ENCODE assay signal across 11 mouse cellular contexts in the genomic region with DNA sequence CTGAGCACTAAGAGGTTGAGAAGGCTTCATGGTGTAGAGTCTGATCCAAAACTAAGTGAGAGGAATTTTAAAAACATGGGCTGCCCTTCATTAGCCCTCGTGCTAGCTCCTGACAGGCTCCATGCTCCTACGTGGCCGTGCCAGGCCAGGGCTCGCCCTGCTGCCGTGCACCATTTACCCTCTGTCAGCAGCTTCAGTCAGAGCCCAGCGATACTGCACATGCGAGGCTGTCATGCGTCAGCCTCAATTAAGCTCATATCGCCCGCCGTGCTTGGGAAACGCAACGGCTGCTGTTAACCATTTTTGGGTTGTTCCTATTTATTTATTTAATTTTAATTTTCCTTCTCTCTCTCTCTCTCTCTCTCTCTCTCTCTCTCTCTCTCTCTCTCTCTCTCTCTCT.
DNase-seq lines count a peak whose midpoint lies in the region; ATAC-seq and TF ChIP-seq lines count a peak whose summit lies in the region.
"Had no signal": no experiment of that assay in that cellular context is flagged by ENCODE, and none has a peak within 500 bp of the region (broad histone marks: within the 10 kb centered on the region; RNA-seq: fewer than 3 reads in every experiment).

No protein-coding gene starts in this region.

- no peaks in the 10 kb centered on the region for H3K9me3 ChIP-seq in hindbrain, embryonic 11.5 days (ENCODE audit: control insufficient read depth, low read length)
- no peaks in the 10 kb centered on the region for H3K9me3 ChIP-seq in hindbrain, embryonic 10.5 days
- no peaks in the 10 kb centered on the region for H3K9me3 ChIP-seq in embryonic facial prominence, embryonic 14.5 days (ENCODE audit: control insufficient read depth, low read length)
- no peaks in the 10 kb centered on the region for H3K9me3 ChIP-seq in midbrain, embryonic 13.5 days
- H3K9me3 ChIP-seq in intestine, postnatal 0 days (ENCODE audit: control insufficient read depth) = no peaks in the 10 kb centered on the region

- H3K27ac ChIP-seq in hindbrain, embryonic 11.5 days (ENCODE audit: low read depth, low read length) = no peak overlapping the region
- H3K27ac ChIP-seq in hindbrain, embryonic 10.5 days = no peak overlapping the region
- H3K27ac ChIP-seq in embryonic facial prominence, embryonic 14.5 days (replicated peaks; ENCODE audit: low read depth, low read length) = no peak overlapping the region
- no peak overlapping the region for H3K27ac ChIP-seq in midbrain, embryonic 13.5 days
- H3K27ac ChIP-seq in intestine, postnatal 0 days (ENCODE audit: low read depth, low read length) = no peak overlapping the region
- H3K27ac ChIP-seq: gastrocnemius, adult 2 months; macrophage had no signal

- ATAC-seq in hindbrain, embryonic 11.5 days (ENCODE audit: low FRiP score) = no peak
- no peak for ATAC-seq in embryonic facial prominence, embryonic 14.5 days (ENCODE audit: low read depth)
- ATAC-seq in midbrain, embryonic 13.5 days = peak; percentile 79; the same call in 1 of the 2 replicates
- ATAC-seq in intestine, postnatal 0 days = no peak
- no peak for ATAC-seq in erythroid progenitor cell, adult 5-6 weeks (replicated peaks; ENCODE audit: low FRiP score, poor library complexity, severe bottlenecking)
- ATAC-seq: inflammation-experienced regulatory T-cells, adult 6 months had no signal

- no peaks in the 10 kb centered on the region for H3K36me3 ChIP-seq in hindbrain, embryonic 11.5 days (ENCODE audit: control insufficient read depth, insufficient read depth, low read length)
- H3K36me3 ChIP-seq in hindbrain, embryonic 10.5 days = no peaks in the 10 kb centered on the region
- 0 out of 2 replicates have a peak, but pooled peaks cover 4% of the 10 kb centered on the region for H3K36me3 ChIP-seq in embryonic facial prominence, embryonic 14.5 days (ENCODE audit: control insufficient read depth, insufficient read depth, low read length)
- no peaks in the 10 kb centered on the region for H3K36me3 ChIP-seq in midbrain, embryonic 13.5 days
- H3K36me3 ChIP-seq in intestine, postnatal 0 days (ENCODE audit: control insufficient read depth, insufficient read depth) = no peaks in the 10 kb centered on the region

- H3K4me2 ChIP-seq in hindbrain, embryonic 11.5 days (replicated peaks; ENCODE audit: low read depth, low read length) = no peak overlapping the region
- H3K4me2 ChIP-seq in embryonic facial prominence, embryonic 14.5 days (ENCODE audit: low read depth, low read length) = peak overlapping the region; percentile 19; the same call in 1 of the 2 replicates
- peak overlapping the region; percentile 30; the same call in 1 of the 2 replicates for H3K4me2 ChIP-seq in midbrain, embryonic 13.5 days (replicated peaks)
- no peak overlapping the region for H3K4me2 ChIP-seq in intestine, postnatal 0 days (replicated peaks; ENCODE audit: low read depth)

- no peaks in the 10 kb centered on the region for H3K4me1 ChIP-seq in hindbrain, embryonic 11.5 days (replicated peaks; ENCODE audit: control insufficient read depth, insufficient read depth, low read length)
- peaks cover 21% of the 10 kb centered on the region for H3K4me1 ChIP-seq in hindbrain, embryonic 10.5 days (replicated peaks)
- H3K4me1 ChIP-seq in embryonic facial prominence, embryonic 14.5 days (ENCODE audit: control insufficient read depth, insufficient read depth, low read length) = peaks cover 6% of the 10 kb centered on the region; the same call in 1 of the 2 replicates
- peaks cover 25% of the 10 kb centered on the region for H3K4me1 ChIP-seq in midbrain, embryonic 13.5 days (replicated peaks)
- no peaks in the 10 kb centered on the region for H3K4me1 ChIP-seq in intestine, postnatal 0 days (replicated peaks; ENCODE audit: control insufficient read depth, insufficient read depth, low read length)

- H3K27me3 ChIP-seq in hindbrain, embryonic 11.5 days (ENCODE audit: control insufficient read depth, insufficient read depth, low read length) = no peaks in the 10 kb centered on the region
- H3K27me3 ChIP-seq in hindbrain, embryonic 10.5 days (ENCODE audit: insufficient read depth, poor library complexity, severe bottlenecking) = no peaks in the 10 kb centered on the region
- no peaks in the 10 kb centered on the region for H3K27me3 ChIP-seq in embryonic facial prominence, embryonic 14.5 days (replicated peaks; ENCODE audit: control insufficient read depth, insufficient read depth, low read length)
- 0 out of 2 replicates have a peak, but pooled peaks cover 3% of the 10 kb centered on the region for H3K27me3 ChIP-seq in midbrain, embryonic 13.5 days
- no peaks in the 10 kb centered on the region for H3K27me3 ChIP-seq in intestine, postnatal 0 days (replicated peaks; ENCODE audit: control insufficient read depth, insufficient read depth, low read length)

- TF ChIP-seq CTCF in intestine, postnatal 0 days (IDR thresholded peaks at IDR 0.05; ENCODE audit: low read depth) = no peak

- 56% methylated on average over 13 of the region's 13 CpGs for WGBS in hindbrain, embryonic 11.5 days
- WGBS in hindbrain, embryonic 10.5 days = 73% methylated on average over 13 of the region's 13 CpGs
- 43% methylated on average over 13 of the region's 13 CpGs for WGBS in embryonic facial prominence, embryonic 14.5 days
- 33% methylated on average over 13 of the region's 13 CpGs for WGBS in midbrain, embryonic 13.5 days
- WGBS in intestine, postnatal 0 days = 83% methylated on average over 13 of the region's 13 CpGs

- H3K4me3 ChIP-seq in hindbrain, embryonic 11.5 days (ENCODE audit: low read depth, low read length) = no peak overlapping the region
- H3K4me3 ChIP-seq in hindbrain, embryonic 10.5 days = no peak overlapping the region
- H3K4me3 ChIP-seq in embryonic facial prominence, embryonic 14.5 days (ENCODE audit: low read depth, low read length) = no peak overlapping the region
- no peak overlapping the region for H3K4me3 ChIP-seq in midbrain, embryonic 13.5 days (replicated peaks)
- H3K4me3 ChIP-seq in intestine, postnatal 0 days (ENCODE audit: low read depth, low read length) = no peak overlapping the region
- H3K4me3 ChIP-seq: gastrocnemius, adult 2 months had no signal

- H3K9ac ChIP-seq in hindbrain, embryonic 11.5 days (ENCODE audit: low read depth, low read length) = no peak overlapping the region
- no peak overlapping the region for H3K9ac ChIP-seq in embryonic facial prominence, embryonic 14.5 days (ENCODE audit: low read depth, low read length)
- H3K9ac ChIP-seq in midbrain, embryonic 13.5 days (replicated peaks) = no peak overlapping the region
- no peak overlapping the region for H3K9ac ChIP-seq in intestine, postnatal 0 days (ENCODE audit: low read depth, low read length)

- peak; percentile 18 for DNase-seq in hindbrain, embryonic 11.5 days (ENCODE audit: low spot score)
- no peak for DNase-seq in hindbrain, embryonic 10.5 days (ENCODE audit: low spot score)
- peak; percentile 28 for DNase-seq in embryo, embryonic 10.5 days (ENCODE audit: low spot score)
- peak; percentile 62 for DNase-seq in embryonic facial prominence, embryonic 14.5 days (ENCODE audit: low spot score)
- no peak for DNase-seq in layer of hippocampus, adult 11-12 months (ENCODE audit: low spot score)
- DNase-seq: gastrocnemius, adult 2 months had no signal

Comparison
In these comparisons a context has a peak if more than half of its experiments do, and no peak if none do; other contexts are left out.
1. DNase-seq: peak in hindbrain, embryonic 11.5 days (single experiment), embryo, embryonic 10.5 days (single experiment) and embryonic facial prominence, embryonic 14.5 days (single experiment); none in hindbrain, embryonic 10.5 days (single experiment) and layer of hippocampus, adult 11-12 months (single experiment).
2. H3K4me2 ChIP-seq: peak in embryonic facial prominence, embryonic 14.5 days (single experiment) and midbrain, embryonic 13.5 days (single experiment); none in hindbrain, embryonic 11.5 days (single experiment) and intestine, postnatal 0 days (single experiment).